Mouse (Mus musculus) small intestine, adult 2 months (tissue): ENCODE results near the gene Bdkrb1. TPM values are rescaled to one million over a fixed set of nuclear protein-coding genes. Genes with fewer than 3 reads are reported as not detected.

Source experiments
- H3K27ac ChIP-seq: fragments of 200-500 bp; 2 replicates; pipeline ENCODE4 v1.5.1; 2012; ENCODE audit warnings: low read depth, low read length, control low read depth, inconsistent platforms; ENCODE audit not compliant: insufficient read depth
- H3K27me3 ChIP-seq: fragments of 200-500 bp; 2 replicates; pipeline ENCODE4 v1.6.1; 2012; ENCODE audit warnings: mild to moderate bottlenecking, moderate library complexity, low read length, inconsistent platforms; ENCODE audit not compliant: control insufficient read depth, insufficient read depth
- H3K36me3 ChIP-seq: fragments of 200-500 bp; 2 replicates; pipeline ENCODE4 v1.6.1; 2012; ENCODE audit warnings: mild to moderate bottlenecking, low read length, control low read depth, inconsistent platforms; ENCODE audit not compliant: control insufficient read depth, insufficient read depth
- H3K4me1 ChIP-seq: fragments of 200-500 bp; 2 replicates; pipeline ENCODE4 v1.6.1; 2012; ENCODE audit warnings: low read length, inconsistent platforms, mixed read lengths; ENCODE audit not compliant: control insufficient read depth, insufficient read depth, insufficient read length
- H3K4me3 ChIP-seq: fragments of 200-500 bp; 2 replicates; pipeline ENCODE4 v1.5.1; 2012; ENCODE audit warnings: low read depth, mild to moderate bottlenecking, control low read depth, inconsistent platforms, low read length, moderate library complexity
- CTCF ChIP-seq: fragments of 200-500 bp; IDR thresholded peaks from 2 replicates; pipeline ENCODE4 v1.5.1; 2012; ENCODE audit warnings: low read depth, mild to moderate bottlenecking, control low read depth, inconsistent platforms, low read length, moderate library complexity, mixed read lengths; ENCODE audit not compliant: insufficient replicate concordance, insufficient read length; ENCODE audit errors: extremely low read depth
- POLR2A ChIP-seq: fragments of 200-500 bp; IDR thresholded peaks from 2 replicates; pipeline ENCODE4 v1.6.1; 2012; ENCODE audit warnings: low read depth, mild to moderate bottlenecking, control low read depth, inconsistent platforms, low read length, moderate library complexity
- WGBS: fragments of 180-500 bp; shearing (Covaris S2); methylation state at CpG from one replicate; pipeline ENCODE4 v1.1.7; 2018; 5-methylcytosine and 5-hydroxymethylcytosine counted together
- polyA plus RNA-seq: library from polyadenylated mRNA; depleted of rRNA; stranded (reverse); fragments of >200 nt; gene quantifications from 2 replicates; pipeline ENCODE4 v1.2.3, GENCODE M21; 2012

The Bdkrb1 gene
- polyA plus RNA-seq, 1 experiment: 0.67 TPM

GRCm38 (mm10) chr12:105611748-105612147 lies 8.9 kb downstream of the Bdkrb1 start:
- peaks cover 18% of the 10 kb centered on the region for H3K36me3 ChIP-seq
- no peak overlapping the region for H3K27ac ChIP-seq
- 0 out of 2 replicates have a peak, but pooled peaks cover 2% of the 10 kb centered on the region for H3K4me1 ChIP-seq
- no peaks in the 10 kb centered on the region for H3K27me3 ChIP-seq
- WGBS: 36% methylated on average over 7 of the region's 7 CpGs
- TF ChIP-seq POLR2A: no peak
- TF ChIP-seq CTCF: peak; percentile 68; the same call in 1 of the 2 replicates
- no peak overlapping the region for H3K4me3 ChIP-seq

- WGBS: 88% methylated on average over 10 of the region's 10 CpGs
- TF ChIP-seq CTCF (no peak), POLR2A (no peak)
- H3K36me3 ChIP-seq: peaks cover 33% of the 10 kb centered on the region
- no peaks in the 10 kb centered on the region for H3K27me3 ChIP-seq
- no peak overlapping the region for H3K27ac ChIP-seq
- H3K4me1 ChIP-seq: 0 out of 2 replicates have a peak, but pooled peaks cover 2% of the 10 kb centered on the region
- no peak overlapping the region for H3K4me3 ChIP-seq
Observed at GRCm38 (mm10) chr12:105613559-105613958, 10.7 kb downstream of the Bdkrb1 start.

GRCm38 (mm10) chr12:105622048-105622447 lies 19.2 kb downstream of the Bdkrb1 start:
- H3K4me3 ChIP-seq: no peak overlapping the region
- peaks cover 74% of the 10 kb centered on the region for H3K36me3 ChIP-seq
- WGBS: 88% methylated on average over 7 of the region's 7 CpGs
- no peak overlapping the region for H3K27ac ChIP-seq
- TF ChIP-seq CTCF (no peak), POLR2A (no peak)
- H3K27me3 ChIP-seq: no peaks in the 10 kb centered on the region
- no peaks in the 10 kb centered on the region for H3K4me1 ChIP-seq

- Histone ChIP-seq H3K36me3 (peaks cover 68% of the 10 kb centered on the region), H3K27ac (no peak overlapping the region), H3K4me1 (no peaks in the 10 kb centered on the region), H3K4me3 (no peak overlapping the region), H3K27me3 (no peaks in the 10 kb centered on the region)
- WGBS: 95% methylated on average over 12 of the region's 12 CpGs
- TF ChIP-seq CTCF (no peak), POLR2A (no peak)
Observed at GRCm38 (mm10) chr12:105622981-105623539, 20.2 kb downstream of the Bdkrb1 start.

- WGBS: 78% methylated on average over 7 of the region's 7 CpGs
Observed at GRCm38 (mm10) chr12:105625798-105626197, 22.9 kb downstream of the Bdkrb1 start.

GRCm38 (mm10) chr12:105634374-105635067 lies 31.6 kb downstream of the Bdkrb1 start:
- Histone ChIP-seq H3K4me1 (peaks cover 2% of the 10 kb centered on the region; the same call in 1 of the 2 replicates), H3K27ac (no peak overlapping the region), H3K36me3 (peaks cover 56% of the 10 kb centered on the region), H3K27me3 (no peaks in the 10 kb centered on the region), H3K4me3 (no peak overlapping the region)
- no peak for TF ChIP-seq POLR2A
- no peak for TF ChIP-seq CTCF
- 70% methylated on average over 13 of the region's 13 CpGs for whole genome bisulfite sequencing

More at GRCm38 (mm10) chr12:105625798-105626197, 22.9 kb downstream of the Bdkrb1 start:
- H3K27ac ChIP-seq: no peak overlapping the region
- no peaks in the 10 kb centered on the region for H3K27me3 ChIP-seq
- no peak for TF ChIP-seq POLR2A
- TF ChIP-seq CTCF: no peak
- no peaks in the 10 kb centered on the region for H3K4me1 ChIP-seq
- peaks cover 60% of the 10 kb centered on the region for H3K36me3 ChIP-seq
- no peak overlapping the region for H3K4me3 ChIP-seq

GRCm38 (mm10) chr12:105636551-105636950 lies 33.7 kb downstream of the Bdkrb1 start:
- peaks cover 74% of the 10 kb centered on the region for H3K36me3 ChIP-seq
- WGBS: 90% methylated on average over 9 of the region's 9 CpGs

More at GRCm38 (mm10) chr12:105636551-105636950, 33.7 kb downstream of the Bdkrb1 start:
- H3K27me3 ChIP-seq: no peaks in the 10 kb centered on the region
- TF ChIP-seq CTCF (no peak), POLR2A (no peak)
- no peak overlapping the region for H3K4me3 ChIP-seq
- peaks cover 2% of the 10 kb centered on the region; the same call in 1 of the 2 replicates for H3K4me1 ChIP-seq
- no peak overlapping the region for H3K27ac ChIP-seq
